Mouse (Mus musculus) CD8-positive naive resting alpha-beta T cell, adult 2 months (primary cell): ENCODE results near the gene Orc3.

Experiments
- DNase-seq, 2 experiments: peaks; one replicate each; pipeline ENCODE4 v3.0.0; 2022; ENCODE audit warnings: low read depth in 2 of 2, low spot score in 2 of 2

Orc3 gene

GRCm38 (mm10) chr4:34614630-34615094 is at the start of gene Orc3, which contains the start of gene Rars2:
Gene Orc3 (minus strand): TSS chr4:34614944.
Gene Rars2 (plus strand): TSS chr4:34614957.
- peak; percentile 83 to 87 for DNase-seq

- no peak for DNase-seq
Measured at GRCm38 (mm10) chr4:34661927-34662326, 47.2 kb upstream of the Orc3 start.

- DNase-seq = no peak
Measured at GRCm38 (mm10) chr4:34661514-34661913, 46.8 kb upstream of the Orc3 start.

- no peak for DNase-seq
Measured at GRCm38 (mm10) chr4:34659012-34659411, 44.3 kb upstream of the Orc3 start.

- no peak for DNase-seq
Measured at GRCm38 (mm10) chr4:34656101-34656500, 41.4 kb upstream of the Orc3 start.

GRCm38 (mm10) chr4:34653179-34653578 is 38.4 kb upstream of the Orc3 start:
- no peak for DNase-seq

- no peak for DNase-seq
Measured at GRCm38 (mm10) chr4:34644779-34645178, 30.0 kb upstream of the Orc3 start.

- DNase-seq = no peak
Measured at GRCm38 (mm10) chr4:34640731-34641130, 26.0 kb upstream of the Orc3 start.

- no peak for DNase-seq
Measured at GRCm38 (mm10) chr4:34639745-34640364, 25.1 kb upstream of the Orc3 start.

- DNase-seq = no peak
Measured at GRCm38 (mm10) chr4:34637851-34638250, 23.1 kb upstream of the Orc3 start.

- DNase-seq = no peak
Measured at GRCm38 (mm10) chr4:34637386-34637785, 22.6 kb upstream of the Orc3 start.

- no peak for DNase-seq
Measured at GRCm38 (mm10) chr4:34636036-34636435, 21.3 kb upstream of the Orc3 start.

GRCm38 (mm10) chr4:34634129-34634528 is 19.4 kb upstream of the Orc3 start:
- no peak for DNase-seq

GRCm38 (mm10) chr4:34629956-34630355 is 15.2 kb upstream of the Orc3 start:
- no peak for DNase-seq

- DNase-seq = no peak
Measured at GRCm38 (mm10) chr4:34626401-34626800, 11.7 kb upstream of the Orc3 start.

- no peak for DNase-seq
Measured at GRCm38 (mm10) chr4:34625556-34625955, 10.8 kb upstream of the Orc3 start.

GRCm38 (mm10) chr4:34616146-34616545 is 1.4 kb upstream of the Orc3 start:
- DNase-seq = no peak

- DNase-seq = no peak
Measured at GRCm38 (mm10) chr4:34615303-34615702, 559 bp upstream of the Orc3 start.

- DNase-seq = no peak
Measured at GRCm38 (mm10) chr4:34613571-34614145, 1.1 kb downstream of the Orc3 start.

GRCm38 (mm10) chr4:34606658-34607057 is 8.1 kb downstream of the Orc3 start:
- DNase-seq = no peak

GRCm38 (mm10) chr4:34603123-34603522 is 11.6 kb downstream of the Orc3 start:
- no peak for DNase-seq

GRCm38 (mm10) chr4:34584871-34585607 is 29.7 kb downstream of the Orc3 start:
- DNase-seq = no peak
